Mouse (Mus musculus): Measurements from ENCODE around the gene Nr1h4.
"Not testable (repeated sequence)": the region's sequence is repeated elsewhere in the genome, so short reads cannot be mapped to it uniquely, and the experiment has no call there.

Gene Nr1h4

DNA sequence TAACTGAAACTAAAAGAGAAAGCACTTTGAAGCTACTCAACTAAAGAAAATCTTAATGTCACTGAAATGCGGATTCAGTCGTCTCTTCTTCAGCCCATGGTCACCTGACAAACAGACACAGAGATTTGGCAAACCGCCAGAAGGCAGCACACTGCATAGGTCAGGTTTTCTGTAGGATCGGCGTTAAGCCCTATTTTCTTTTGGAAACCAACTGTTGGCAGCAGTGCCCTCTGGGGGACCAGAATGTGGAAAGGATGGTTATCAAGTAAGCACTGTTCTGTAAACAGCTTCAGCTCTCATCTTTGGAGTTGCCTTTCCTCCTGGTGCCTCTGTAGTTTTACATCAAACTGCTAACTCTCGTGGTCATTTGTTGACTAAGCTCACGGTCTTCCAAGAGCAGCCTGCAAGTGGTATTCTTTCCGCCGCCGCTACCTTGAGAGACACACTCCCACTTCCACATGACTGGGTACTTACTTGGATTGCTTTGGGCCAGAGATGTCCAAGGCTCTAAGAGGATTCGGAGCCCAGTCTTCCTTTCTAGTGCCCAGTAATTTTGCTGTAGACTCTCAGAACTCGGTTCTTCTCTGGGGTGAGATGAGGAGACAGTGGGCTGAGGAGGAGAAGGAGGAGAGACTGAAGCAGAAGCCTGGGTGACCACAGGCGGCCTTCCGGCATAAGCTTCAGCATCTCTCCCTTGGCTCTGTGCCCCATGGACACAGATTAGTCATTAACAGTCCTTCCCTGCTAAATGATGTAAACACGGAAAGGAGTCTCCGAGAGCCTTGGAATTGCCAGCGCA is at the start of gene Nr1h4:
Nr1h4 (minus strand) TSS at position 657 of the 799 bp plus-strand sequence.
- DNase-seq (ENCODE audit: low spot score), result no peak

DNA sequence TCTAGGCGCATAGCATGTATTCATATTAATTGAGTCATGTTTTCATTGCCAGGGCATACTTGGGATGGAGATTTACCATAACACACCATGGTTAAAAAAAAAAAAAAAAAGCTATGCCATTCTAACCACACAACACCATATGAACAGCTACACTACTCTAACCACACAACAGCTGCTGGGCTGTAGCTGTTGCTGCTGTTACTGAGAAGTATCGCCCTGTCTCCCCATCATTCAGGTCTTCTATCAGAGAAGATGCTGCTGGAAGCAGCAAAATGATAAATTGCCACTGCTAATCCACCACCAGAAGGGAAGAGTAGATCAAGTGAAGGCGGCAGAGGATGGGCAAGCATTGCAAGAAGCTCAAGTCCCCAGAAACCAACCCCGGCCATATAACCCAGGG is 45.4 kb upstream of the Nr1h4 start:
- no peak for DNase-seq (ENCODE audit: low spot score)

DNA sequence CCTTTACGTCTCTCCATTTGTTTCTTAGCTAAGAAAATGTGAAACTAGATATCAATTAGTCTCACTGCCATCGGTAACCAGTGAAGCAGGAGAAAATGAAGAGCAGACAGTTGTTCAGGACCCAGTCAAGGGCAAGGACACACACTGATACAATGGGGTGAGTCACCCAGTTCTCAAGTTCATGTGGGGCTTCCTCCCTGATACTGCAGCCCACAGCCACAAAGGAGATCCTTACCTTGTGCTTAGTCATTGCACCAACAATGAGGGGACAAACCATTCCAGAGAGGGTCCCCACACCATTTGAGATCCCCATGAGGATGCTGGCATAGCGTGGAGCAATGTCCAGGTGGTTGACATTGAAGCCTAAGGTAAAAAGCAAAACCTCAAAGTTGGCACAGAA is 44.3 kb upstream of the Nr1h4 start:
- no peak for DNase-seq (ENCODE audit: low spot score)

DNA sequence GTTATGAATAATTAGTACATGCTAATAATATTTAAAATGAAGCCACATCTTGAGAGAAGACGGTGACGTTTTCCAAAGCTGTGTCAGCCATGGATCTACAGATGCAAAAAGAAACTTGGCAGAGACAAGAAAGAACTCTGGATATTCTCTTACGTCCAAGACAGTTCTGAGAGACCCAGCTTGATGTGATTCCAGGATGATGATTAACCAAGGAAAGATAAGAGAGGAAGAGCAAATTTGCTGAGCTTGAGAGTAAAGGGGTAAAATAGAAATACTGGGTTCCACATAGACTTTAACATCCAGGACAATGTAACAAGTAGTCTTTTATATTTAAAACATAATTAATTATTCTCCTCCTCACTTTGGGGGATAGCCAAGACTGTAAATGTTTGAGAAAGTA is 40.0 kb upstream of the Nr1h4 start:
- DNase-seq (ENCODE audit: low spot score), result no peak

DNA sequence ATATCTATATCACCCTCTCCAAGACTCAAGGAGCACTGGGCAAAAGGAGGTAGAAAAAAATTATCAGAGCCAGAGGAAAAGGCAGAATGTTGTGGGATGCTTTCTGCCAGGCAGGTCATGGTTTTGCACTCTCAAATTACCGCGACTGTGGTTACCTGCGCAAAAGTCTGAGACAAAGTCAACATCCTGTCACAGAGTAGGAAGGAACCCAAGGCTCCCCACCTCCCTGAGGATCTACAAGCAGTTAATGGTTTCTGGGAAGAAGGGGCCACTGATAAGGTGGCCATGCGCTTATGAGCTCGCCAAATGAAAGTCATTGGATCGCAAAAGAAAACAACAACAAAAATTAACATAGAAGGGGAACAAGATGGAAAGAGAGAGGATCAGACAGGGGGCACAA is 39.6 kb upstream of the Nr1h4 start:
- no peak for DNase-seq (ENCODE audit: low spot score)

DNA sequence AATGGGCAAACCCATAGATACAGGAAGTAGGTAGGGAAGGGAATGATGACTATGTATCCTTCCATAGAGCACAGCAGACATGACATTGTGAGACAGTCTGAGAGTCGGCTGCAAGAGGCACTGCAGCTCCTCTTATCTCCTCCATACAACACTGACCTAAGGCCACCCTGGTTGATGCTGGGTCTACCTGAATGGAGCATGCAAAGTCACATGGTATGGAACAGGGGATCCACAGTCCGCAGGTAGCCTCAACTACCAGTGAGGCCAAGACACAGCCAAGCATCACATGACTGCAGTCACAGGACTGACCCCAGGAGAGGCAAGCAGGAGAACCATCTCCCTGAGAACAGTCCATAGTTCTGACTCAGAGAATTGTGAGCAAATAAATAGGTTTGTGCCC is 34.0 kb upstream of the Nr1h4 start:
- no peak for DNase-seq (ENCODE audit: low spot score)

DNA sequence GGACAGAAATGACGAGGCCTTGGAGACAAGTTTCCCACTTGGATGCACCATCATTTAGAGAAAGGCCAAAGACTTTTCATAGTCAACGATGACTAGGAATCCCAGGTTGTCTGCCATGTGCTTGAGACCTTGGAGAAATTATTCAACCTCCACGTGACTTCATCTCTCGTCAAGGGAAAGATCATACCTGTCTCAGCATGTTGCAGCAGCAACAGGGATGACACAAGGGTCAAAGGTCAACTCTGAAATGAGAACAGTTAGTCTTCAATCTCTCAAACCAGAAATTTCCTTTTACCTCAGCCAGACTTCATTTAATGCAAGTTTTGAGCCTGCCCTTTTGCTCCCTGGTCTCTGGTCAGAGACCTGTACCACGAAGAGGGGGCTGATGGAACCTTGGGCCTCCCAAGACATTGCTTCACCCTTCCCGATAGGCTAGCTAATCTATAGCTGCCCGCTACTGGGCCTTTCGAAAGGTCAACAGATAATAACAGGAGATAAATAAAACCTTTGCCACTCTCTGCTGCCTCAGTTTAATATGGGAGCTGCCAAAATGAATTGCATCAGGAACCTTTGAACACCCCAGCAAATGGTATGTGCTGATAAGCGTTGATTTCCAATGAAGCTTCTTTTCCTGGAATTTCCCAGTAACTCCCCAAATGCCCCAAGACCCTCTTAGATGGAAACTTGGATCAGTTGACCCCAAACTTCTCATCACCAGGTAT is 32.1 kb upstream of the Nr1h4 start:
- DNase-seq (ENCODE audit: low spot score), result no peak

DNA sequence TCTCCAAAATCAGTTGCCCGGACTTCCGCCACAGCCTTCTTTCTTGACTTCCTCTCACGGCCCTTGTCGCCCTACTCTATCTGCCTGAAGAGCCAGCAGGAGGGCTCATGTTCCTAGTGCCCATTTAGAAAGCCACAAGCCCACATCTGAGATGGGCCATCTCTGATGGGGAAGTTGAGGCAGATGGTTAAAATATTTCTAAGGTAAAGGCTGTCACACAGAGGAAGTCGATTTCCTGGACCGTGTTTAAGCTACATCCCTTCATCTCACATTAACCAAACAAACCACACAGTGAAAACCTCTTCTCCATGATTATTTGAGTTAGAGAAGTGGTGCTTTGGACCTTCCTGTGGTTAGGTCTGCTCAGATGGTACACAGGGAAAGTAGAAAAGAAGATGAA is 28.7 kb upstream of the Nr1h4 start:
- no peak for DNase-seq (ENCODE audit: low spot score)

DNA sequence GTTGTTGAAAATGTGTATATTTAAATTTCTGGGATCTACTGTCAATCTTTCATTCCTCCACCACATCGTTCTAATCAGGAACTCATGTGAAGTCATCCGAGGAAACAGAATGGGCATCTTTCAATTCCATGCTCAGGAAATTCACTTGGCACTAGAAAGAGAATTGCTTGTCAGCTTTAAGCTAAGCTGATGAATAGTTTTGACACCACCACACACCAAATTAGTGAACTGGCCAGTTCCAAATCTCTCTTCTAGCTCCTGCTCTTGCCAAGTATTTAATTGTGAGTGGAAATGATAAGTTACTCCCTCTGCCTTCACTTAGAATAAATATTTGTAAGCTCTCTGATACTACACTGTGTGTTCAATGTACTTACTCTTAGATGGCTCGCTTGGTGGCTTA is 26.0 kb upstream of the Nr1h4 start:
- no peak for DNase-seq (ENCODE audit: low spot score)

DNA sequence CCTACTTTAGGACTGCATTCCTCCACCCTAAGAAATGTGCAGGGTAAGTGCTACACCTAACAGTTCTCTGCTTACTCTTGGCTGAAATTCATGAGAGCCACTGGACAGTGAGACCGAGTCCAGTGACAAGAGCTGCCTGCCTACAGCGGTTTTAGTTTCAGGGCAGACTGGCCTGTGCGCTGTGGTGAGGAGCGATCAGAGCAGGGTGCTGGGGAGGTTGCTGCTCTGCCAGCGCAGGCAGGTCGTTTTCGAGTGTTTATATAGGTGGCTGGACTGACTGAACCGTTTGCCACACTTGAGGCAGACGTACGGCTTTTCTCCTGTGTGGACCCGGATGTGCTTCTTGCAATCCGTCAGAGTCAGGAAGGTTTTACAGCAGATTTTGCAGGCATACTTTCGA is 21.5 kb upstream of the Nr1h4 start:
- DNase-seq (ENCODE audit: low spot score), result not testable (repeated sequence)

DNA sequence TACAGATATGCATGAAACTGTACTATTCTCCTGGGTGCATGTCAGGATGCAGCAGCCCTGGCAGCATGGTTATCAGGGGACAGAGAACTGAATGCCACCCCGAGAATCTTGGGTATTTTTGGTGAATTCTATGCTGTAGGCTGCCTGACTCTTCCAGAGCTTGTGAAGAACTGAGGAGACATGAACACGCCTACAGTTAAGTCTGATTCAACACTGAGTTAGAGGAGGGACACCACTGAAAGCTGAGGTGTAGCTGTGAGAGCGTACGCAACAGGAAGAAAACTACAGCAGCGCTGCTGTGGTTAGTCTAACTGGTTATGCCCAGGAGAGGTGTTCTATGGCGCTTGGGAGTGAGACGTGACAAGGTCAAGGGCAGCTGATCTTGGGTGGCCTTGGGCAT is 20.5 kb upstream of the Nr1h4 start:
- DNase-seq (ENCODE audit: low spot score), result not testable (repeated sequence)

DNA sequence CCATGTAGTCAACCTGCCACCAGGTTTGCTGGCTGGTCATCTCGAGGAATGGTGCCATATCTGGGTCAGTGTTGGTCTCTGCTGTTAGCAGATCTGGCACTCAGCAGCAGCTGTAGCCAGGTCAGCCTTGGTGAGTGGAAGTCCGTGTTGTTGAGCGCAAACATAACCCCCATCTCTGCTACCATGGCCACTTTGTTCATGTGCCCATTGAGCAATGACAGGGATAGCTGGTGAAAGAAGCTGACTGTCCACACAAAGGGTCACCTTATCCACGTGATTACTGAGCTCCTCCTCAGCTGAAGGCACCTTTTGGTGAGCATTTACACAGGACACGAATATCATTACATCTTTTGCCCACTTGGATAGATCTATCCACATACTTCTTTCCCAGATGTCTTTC is 19.6 kb upstream of the Nr1h4 start:
- DNase-seq (ENCODE audit: low spot score), result no peak

DNA sequence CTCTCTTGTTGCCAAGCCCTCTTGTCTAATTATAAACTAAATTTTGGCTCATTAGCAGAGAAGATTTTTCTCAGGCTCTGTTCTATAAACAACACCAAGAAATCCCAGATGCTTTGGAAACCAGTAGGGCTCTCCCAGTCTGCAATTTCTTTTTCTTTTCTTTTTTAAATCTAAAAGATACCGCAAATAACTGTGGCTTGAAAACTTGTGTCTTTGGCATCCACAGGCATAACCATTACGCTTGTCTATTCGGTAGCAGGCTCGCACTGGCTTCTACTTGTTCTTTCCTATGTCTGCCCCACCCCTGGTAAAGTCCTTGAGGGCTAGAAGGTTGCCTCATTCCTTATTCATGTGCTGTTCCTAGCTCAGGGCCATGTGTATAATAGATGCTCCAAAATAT is 18.3 kb upstream of the Nr1h4 start:
- no peak for DNase-seq (ENCODE audit: low spot score)

DNA sequence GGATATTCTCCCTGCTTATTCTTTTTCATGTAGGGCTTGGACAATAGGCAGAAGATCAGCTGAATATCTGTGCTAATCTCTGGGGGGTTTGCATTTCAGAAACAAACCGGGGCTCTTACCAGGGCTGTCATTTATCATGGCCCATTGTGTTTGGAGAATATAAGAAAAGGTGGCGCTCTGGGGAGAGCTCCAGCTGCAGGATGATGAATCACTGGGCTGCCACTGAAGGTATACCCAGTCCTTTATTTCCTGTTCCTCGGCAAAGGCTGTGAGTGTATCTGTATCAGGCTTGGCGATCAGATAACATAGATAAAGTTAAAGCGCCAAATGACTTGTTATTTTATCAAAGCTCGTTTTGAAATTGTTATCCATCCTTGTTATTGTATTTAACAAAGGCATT is 14.6 kb upstream of the Nr1h4 start:
- no peak for DNase-seq (ENCODE audit: low spot score)

DNA sequence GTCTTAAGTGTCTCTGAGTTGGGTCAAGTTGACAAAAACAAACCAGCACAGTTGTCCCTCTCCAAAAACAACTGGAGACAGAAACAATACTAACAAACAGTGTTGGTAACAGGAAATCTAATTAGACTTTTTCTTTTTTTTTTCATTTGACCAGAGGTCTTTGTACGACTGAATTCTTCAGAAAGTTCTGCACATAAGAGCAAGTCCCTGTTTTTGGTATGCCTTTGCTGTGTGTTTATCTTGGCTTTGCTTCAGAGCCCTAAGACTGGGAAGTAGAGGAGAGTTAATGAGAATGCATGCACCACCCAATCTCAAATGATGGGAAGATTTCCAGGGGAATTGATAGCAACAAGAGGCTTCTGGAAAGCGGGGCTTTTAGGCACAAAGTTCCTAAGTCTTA is 13.6 kb upstream of the Nr1h4 start:
- no peak for DNase-seq (ENCODE audit: low spot score)

DNA sequence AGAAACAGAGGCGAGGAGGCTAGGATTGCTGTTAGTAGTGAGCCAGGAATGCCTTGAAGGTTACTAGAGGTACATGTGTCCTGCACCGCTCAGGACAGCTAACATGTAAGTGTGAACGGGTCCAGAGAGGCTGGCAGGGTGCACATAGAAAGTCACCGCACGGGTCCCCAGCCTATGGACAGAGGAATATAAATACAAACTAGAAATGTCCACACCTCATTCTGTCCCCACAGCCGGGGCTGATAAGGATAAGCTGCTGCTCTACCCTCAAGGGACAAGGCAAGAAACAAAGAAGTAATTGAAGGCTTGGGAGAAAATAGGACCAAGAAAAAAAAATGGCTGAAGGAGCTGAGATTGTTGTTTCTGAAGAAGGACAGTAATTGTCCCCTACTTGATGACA is 10.5 kb upstream of the Nr1h4 start:
- no peak for DNase-seq (ENCODE audit: low spot score)

DNA sequence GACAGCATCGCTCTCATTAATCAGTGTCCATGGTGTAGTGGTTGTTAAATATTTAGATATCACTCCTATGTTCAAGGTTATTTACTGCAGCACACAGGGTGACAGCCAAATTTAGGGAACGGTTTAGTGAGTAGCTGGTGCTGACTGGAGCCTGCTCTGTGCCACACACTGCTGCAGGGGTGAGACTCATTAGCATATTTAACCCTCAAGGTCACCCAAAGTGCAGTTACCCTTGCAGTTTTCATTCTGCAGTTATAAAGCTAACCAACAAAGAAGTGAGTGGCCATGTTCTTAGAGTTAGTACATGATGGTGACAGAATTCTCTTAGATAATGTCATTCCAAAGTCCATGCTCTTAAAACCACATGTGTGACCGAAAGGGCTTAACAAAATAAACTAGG is 8.9 kb upstream of the Nr1h4 start:
- DNase-seq (ENCODE audit: low spot score), result no peak

DNA sequence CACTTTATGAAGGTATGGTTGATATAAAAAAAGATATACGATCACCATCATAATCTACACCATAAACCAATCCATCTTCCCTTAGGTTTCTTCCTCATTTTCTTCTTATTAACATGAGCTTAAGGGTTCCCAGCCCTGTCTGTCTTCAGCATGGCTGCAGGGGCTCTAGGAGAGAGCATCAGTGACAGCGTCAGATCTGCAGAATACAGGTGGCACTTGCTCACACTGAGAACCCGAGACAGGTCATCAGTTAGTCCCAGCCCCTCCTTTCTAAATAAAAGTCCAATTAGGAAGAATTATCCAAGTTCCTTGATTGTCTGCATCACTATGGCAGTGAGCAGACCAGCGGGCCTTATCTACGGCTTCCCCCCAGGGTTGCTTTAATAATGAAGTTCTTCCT is 934 bp downstream of the Nr1h4 start:
- DNase-seq (ENCODE audit: low spot score), result no peak

DNA sequence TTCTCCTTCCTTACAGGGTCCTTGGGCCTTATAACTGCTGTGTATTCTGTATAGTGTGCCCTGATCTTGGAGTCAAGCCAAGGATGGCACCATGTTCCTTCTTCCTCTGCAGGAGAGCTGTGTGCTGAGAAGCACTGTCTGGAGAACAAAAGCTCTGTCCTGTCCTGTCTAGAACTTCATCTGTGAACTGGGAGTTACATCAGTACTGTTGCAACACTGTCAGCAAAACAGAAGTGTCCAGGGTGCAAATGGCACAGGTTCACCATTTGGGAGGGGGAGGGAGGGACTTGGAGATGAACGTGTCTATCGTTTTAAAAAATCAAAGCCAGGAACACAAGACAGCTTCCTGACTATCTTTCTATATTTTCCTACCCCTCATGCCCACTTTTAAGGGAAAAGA is 1.4 kb downstream of the Nr1h4 start:
- no peak for DNase-seq (ENCODE audit: low spot score)

DNA sequence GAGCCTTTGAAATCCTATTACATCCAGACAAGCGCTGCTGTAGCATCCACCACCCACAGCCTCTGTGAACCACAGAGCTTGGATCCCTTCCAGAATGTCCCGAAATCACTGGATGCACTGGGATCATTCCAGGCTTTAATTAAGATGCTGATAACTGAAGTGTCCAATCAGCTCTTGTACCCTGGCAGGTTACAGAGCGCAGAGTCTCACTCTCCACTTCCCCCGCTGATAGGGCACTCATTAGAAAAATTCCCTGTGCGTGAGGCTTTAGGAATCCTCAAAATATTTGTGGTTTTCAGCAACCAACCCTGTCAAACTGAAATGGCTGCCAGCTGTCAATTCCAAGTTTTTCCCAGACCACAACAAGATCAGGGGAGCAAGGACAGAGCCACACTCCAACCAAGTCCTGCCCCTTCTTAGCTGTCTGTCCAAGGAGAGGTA is 2.2 kb downstream of the Nr1h4 start:
- DNase-seq (ENCODE audit: low spot score), result peak; percentile 17

DNA sequence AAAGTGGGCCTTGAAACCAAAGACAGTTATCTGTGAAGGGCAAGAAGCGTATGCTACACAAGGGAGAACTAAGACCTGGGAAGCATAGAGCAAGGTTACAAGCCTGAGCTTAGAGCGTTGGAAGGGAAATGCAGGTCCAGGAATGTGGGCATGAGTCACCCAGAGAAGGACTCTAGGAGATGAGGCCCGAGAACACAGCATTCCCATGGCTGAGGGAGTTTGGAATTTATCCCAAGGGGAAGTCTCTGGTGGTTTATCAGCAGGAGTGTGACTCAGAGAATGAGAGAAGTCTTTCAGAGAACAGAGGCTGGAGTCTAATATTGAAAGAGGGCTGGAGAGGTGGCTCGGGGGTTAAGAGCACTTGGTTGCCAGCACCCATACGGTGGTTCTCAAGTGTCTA is 6.3 kb downstream of the Nr1h4 start:
- DNase-seq (ENCODE audit: low spot score), result peak; percentile 68

DNA sequence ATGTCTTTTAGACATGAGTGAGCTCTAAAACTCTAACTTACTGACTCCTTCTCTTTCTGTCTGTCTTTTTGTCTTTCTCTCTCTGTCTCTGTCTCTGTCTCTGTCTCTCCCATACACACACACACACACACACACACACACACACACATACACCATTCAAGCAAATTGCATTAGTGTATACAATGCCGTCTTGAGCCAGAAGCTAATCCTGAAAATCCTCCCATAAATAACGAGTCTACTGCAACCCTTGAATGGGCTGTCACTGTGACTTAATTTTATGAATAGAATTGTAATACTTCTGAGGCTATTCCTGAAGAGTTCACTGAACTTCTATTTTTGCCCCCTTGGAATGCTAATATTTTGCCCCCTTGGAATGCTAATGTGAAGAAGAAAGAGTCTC is 7.6 kb downstream of the Nr1h4 start:
- no peak for DNase-seq (ENCODE audit: low spot score)

DNA sequence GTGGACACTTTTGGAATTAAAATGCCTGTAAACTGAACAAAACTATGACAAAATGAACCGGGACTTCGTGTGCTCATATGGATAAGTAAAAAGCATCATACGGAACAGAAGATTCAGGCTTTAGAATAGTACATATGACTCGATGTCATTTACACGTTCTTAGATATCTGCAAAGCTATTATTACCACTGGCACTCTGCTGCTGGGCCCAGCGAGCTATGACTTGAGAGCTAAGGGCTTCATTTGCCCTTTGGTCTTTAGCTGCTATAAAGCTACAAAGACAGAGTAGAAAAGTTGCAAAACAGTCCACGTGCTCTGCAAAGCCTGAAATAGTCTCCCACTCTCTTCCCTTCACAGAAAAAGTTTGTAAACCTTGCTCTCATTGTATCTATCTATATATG is 10.9 kb downstream of the Nr1h4 start:
- no peak for DNase-seq (ENCODE audit: low spot score)
